Mouse (Mus musculus) spleen, adult 2 months (tissue): ENCODE measurements around the gene Afap1. TPM values are rescaled to one million over a fixed set of nuclear protein-coding genes. Genes with fewer than 3 reads are reported as not detected.

Experiments used
- DNase-seq, 2 experiments: peaks; one replicate each; pipeline versions ENCODE4 v3.0.0 to v3.0.0-alpha.2; 2012 to 2021; ENCODE audit warnings: low spot score in 2 of 2, low read depth in 1 of 2
- H3K27ac ChIP-seq: fragments of 200-500 bp; 2 replicates; pipeline ENCODE4 v1.5.1; 2012; ENCODE audit warnings: low read length, inconsistent platforms; ENCODE audit not compliant: insufficient read depth
- H3K27me3 ChIP-seq: fragments of 200-500 bp; 2 replicates; pipeline ENCODE4 v1.6.1; 2012; ENCODE audit warnings: mild to moderate bottlenecking, moderate library complexity, low read length, inconsistent platforms; ENCODE audit not compliant: control insufficient read depth, insufficient read depth
- H3K36me3 ChIP-seq: fragments of 200-500 bp; 2 replicates; pipeline ENCODE4 v1.6.1; 2012; ENCODE audit warnings: mild to moderate bottlenecking, low read length, inconsistent platforms; ENCODE audit not compliant: control insufficient read depth, insufficient read depth
- H3K4me1 ChIP-seq: fragments of 200-500 bp; 2 replicates; pipeline ENCODE4 v1.6.1; 2011; ENCODE audit warnings: inconsistent platforms; ENCODE audit not compliant: control insufficient read depth, insufficient read depth, insufficient read length
- H3K4me3 ChIP-seq: fragments of 200-500 bp; 2 replicates; pipeline ENCODE4 v1.5.1; 2011; ENCODE audit warnings: mild to moderate bottlenecking, inconsistent platforms; ENCODE audit not compliant: insufficient read depth, insufficient read length; ENCODE audit errors: extremely low read depth
- CTCF ChIP-seq: fragments of 200-500 bp; IDR thresholded peaks from 2 replicates; pipeline ENCODE4 v1.5.1; 2011; ENCODE audit warnings: mild to moderate bottlenecking, inconsistent platforms; ENCODE audit not compliant: insufficient read depth, insufficient read length, insufficient replicate concordance; ENCODE audit errors: extremely low read depth
- POLR2A ChIP-seq: fragments of 200-500 bp; IDR thresholded peaks from 2 replicates; pipeline ENCODE4 v1.6.1; 2011; ENCODE audit warnings: low read depth, low read length, inconsistent platforms
- WGBS: fragments of 180-500 bp; shearing (Covaris S2); methylation state at CpG from one replicate; pipeline ENCODE4 v1.1.7; 2018; 5-methylcytosine and 5-hydroxymethylcytosine counted together
- polyA plus RNA-seq: library from polyadenylated mRNA; depleted of rRNA; stranded (reverse); fragments of >200 nt; gene quantifications from 2 replicates; pipeline ENCODE4 v1.2.3, GENCODE M21; 2012

The Afap1 gene
- polyA plus RNA-seq, 1 experiment, result 4.5 TPM

- TF ChIP-seq POLR2A (no peak), CTCF (peak; percentile 78; the same call in 1 of the 2 replicates)
- Histone ChIP-seq H3K27me3 (no peaks in the 10 kb centered on the region), H3K36me3 (no peaks in the 10 kb centered on the region), H3K4me1 (no peaks in the 10 kb centered on the region), H3K4me3 (no peak overlapping the region), H3K27ac (no peak overlapping the region)
- 63% methylated on average over 8 of the region's 8 CpGs for WGBS
- DNase-seq, result peak; percentile 39 to 51
Observed at GRCm38 (mm10) chr5:35870408-35871012, 22.6 kb upstream of the Afap1 start.

GRCm38 (mm10) chr5:35873382-35873781, 19.7 kb upstream of the Afap1 start:
- no peak for DNase-seq
- H3K27ac ChIP-seq, result no peak overlapping the region

GRCm38 (mm10) chr5:35876236-35876635, 16.9 kb upstream of the Afap1 start:
- DNase-seq, result no peak
- no peak for TF ChIP-seq POLR2A
- no peak for TF ChIP-seq CTCF
- 88% methylated on average over 5 of the region's 5 CpGs for WGBS
- H3K27me3 ChIP-seq, result no peaks in the 10 kb centered on the region
- no peaks in the 10 kb centered on the region for H3K36me3 ChIP-seq
- no peak overlapping the region for H3K27ac ChIP-seq
- H3K4me3 ChIP-seq, result no peak overlapping the region
- no peaks in the 10 kb centered on the region for H3K4me1 ChIP-seq

More at GRCm38 (mm10) chr5:35873382-35873781, 19.7 kb upstream of the Afap1 start:
- Histone ChIP-seq H3K36me3 (no peaks in the 10 kb centered on the region), H3K4me3 (no peak overlapping the region), H3K4me1 (no peaks in the 10 kb centered on the region), H3K27me3 (no peaks in the 10 kb centered on the region)
- 71% methylated on average over 4 of the region's 4 CpGs for WGBS
- TF ChIP-seq CTCF (no peak), POLR2A (no peak)

GRCm38 (mm10) chr5:35879199-35879598, 13.9 kb upstream of the Afap1 start:
- WGBS, result 93% methylated on average over 8 of the region's 8 CpGs
- H3K27ac ChIP-seq, result no peak overlapping the region
- H3K4me3 ChIP-seq, result no peak overlapping the region
- no peaks in the 10 kb centered on the region for H3K27me3 ChIP-seq
- H3K4me1 ChIP-seq, result no peaks in the 10 kb centered on the region
- DNase-seq, result no peak
- no peak for TF ChIP-seq CTCF
- no peaks in the 10 kb centered on the region for H3K36me3 ChIP-seq

- 77% methylated on average over 9 of the region's 9 CpGs for WGBS
- no peak for TF ChIP-seq CTCF
- TF ChIP-seq POLR2A, result no peak
- H3K4me1 ChIP-seq, result no peaks in the 10 kb centered on the region
- no peak for DNase-seq
- H3K27ac ChIP-seq, result no peak overlapping the region
- H3K27me3 ChIP-seq, result no peaks in the 10 kb centered on the region
- H3K4me3 ChIP-seq, result no peak overlapping the region
- no peaks in the 10 kb centered on the region for H3K36me3 ChIP-seq
Observed at GRCm38 (mm10) chr5:35882391-35882790, 10.7 kb upstream of the Afap1 start.

- Histone ChIP-seq H3K4me3 (no peak overlapping the region), H3K36me3 (no peaks in the 10 kb centered on the region), H3K27ac (no peak overlapping the region), H3K27me3 (no peaks in the 10 kb centered on the region), H3K4me1 (no peaks in the 10 kb centered on the region)
- WGBS, result 59% methylated on average over 11 of the region's 11 CpGs
- TF ChIP-seq POLR2A, result no peak
- TF ChIP-seq CTCF, result no peak
- no peak for DNase-seq
Observed at GRCm38 (mm10) chr5:35884262-35884661, 8.9 kb upstream of the Afap1 start.

GRCm38 (mm10) chr5:35884689-35885088, 8.4 kb upstream of the Afap1 start:
- WGBS, result 85% methylated on average over 5 of the region's 5 CpGs
- TF ChIP-seq CTCF (no peak), POLR2A (no peak)
- Histone ChIP-seq H3K4me1 (no peaks in the 10 kb centered on the region), H3K4me3 (no peak overlapping the region), H3K27ac (no peak overlapping the region), H3K36me3 (no peaks in the 10 kb centered on the region), H3K27me3 (no peaks in the 10 kb centered on the region)
- no peak for DNase-seq
